Mouse (Mus musculus): ENCODE results near the gene Nprl2. TPM values are rescaled to one million over a fixed set of nuclear protein-coding genes. Genes with fewer than 3 reads are reported as not detected.

The Nprl2 gene
- polyA plus RNA-seq, 1 experiment from 2014 or later, result 26.8 TPM

DNA sequence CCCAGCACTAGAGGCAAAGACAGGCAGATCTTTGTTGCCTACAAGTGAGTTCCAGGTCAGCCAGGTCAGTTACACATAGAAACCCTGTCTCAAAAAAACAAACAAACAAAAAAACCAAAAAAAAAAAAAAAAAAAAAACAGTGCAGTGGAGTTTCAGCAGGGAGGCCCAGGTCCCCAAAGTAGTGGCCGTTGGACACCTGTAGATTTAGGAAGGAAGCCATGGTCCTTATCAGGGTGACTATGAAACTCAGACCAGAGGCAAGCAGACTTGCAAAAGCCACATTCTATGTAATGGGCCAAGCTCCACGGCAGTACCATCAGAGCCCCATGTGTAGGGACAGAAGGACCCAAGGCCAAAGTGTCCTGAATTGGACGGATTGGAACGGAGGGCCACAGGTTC is 39.6 kb downstream of the Nprl2 start:
- H3K4me2 ChIP-seq, result peak overlapping the region; percentile 96
- H3K9me3 ChIP-seq (replicated peaks; ENCODE audit: control insufficient read depth, low read length), result no peaks in the 10 kb centered on the region
- no peaks in the 10 kb centered on the region for H3K27me3 ChIP-seq (ENCODE audit: control insufficient read depth, insufficient read depth, low read length)
- peak overlapping the region; percentile 67 for H3K4me3 ChIP-seq (ENCODE audit: low read depth, low read length)
- H3K9ac ChIP-seq (ENCODE audit: low read depth, low read length), result peak overlapping the region; percentile 89
- ATAC-seq (replicated peaks; ENCODE audit: insufficient number of reproducible peaks, low FRiP score, low TSS enrichment), result no peak
- no peaks in the 10 kb centered on the region; the same call in 1 of the 2 replicates for H3K36me3 ChIP-seq (ENCODE audit: control insufficient read depth, insufficient read depth, low read length)
- peak overlapping the region; percentile 87 for H3K27ac ChIP-seq (ENCODE audit: low read depth, low read length)
- WGBS (ENCODE audit: insufficient replicate concordance), result 70% methylated on average over 4 of the region's 4 CpGs
- peaks cover 16% of the 10 kb centered on the region for H3K4me1 ChIP-seq (ENCODE audit: control insufficient read depth, insufficient read depth, low read length)

GRCm38 (mm10) chr9:107582509-107583062 is 40.6 kb downstream of the Nprl2 start:
- no peaks in the 10 kb centered on the region for H3K27me3 ChIP-seq (ENCODE audit: control insufficient read depth, insufficient read depth, low read length)
- H3K4me3 ChIP-seq (ENCODE audit: low read depth, low read length), result no peak overlapping the region
- H3K27ac ChIP-seq (ENCODE audit: low read depth, low read length), result no peak overlapping the region
- WGBS (ENCODE audit: insufficient replicate concordance), result 86% methylated on average over 7 of the region's 7 CpGs
- peaks cover 9% of the 10 kb centered on the region for H3K4me1 ChIP-seq (ENCODE audit: control insufficient read depth, insufficient read depth, low read length)
- ATAC-seq (replicated peaks; ENCODE audit: insufficient number of reproducible peaks, low FRiP score, low TSS enrichment), result no peak
- H3K9ac ChIP-seq (ENCODE audit: low read depth, low read length), result no peak overlapping the region
- H3K36me3 ChIP-seq (ENCODE audit: control insufficient read depth, insufficient read depth, low read length), result no peaks in the 10 kb centered on the region; the same call in 1 of the 2 replicates
- no peak overlapping the region for H3K4me2 ChIP-seq
- no peaks in the 10 kb centered on the region for H3K9me3 ChIP-seq (replicated peaks; ENCODE audit: control insufficient read depth, low read length)

- H3K27ac ChIP-seq (ENCODE audit: low read depth, low read length), result no peak overlapping the region
- ATAC-seq (replicated peaks; ENCODE audit: insufficient number of reproducible peaks, low FRiP score, low TSS enrichment), result no peak
- H3K4me2 ChIP-seq, result no peak overlapping the region
- no peak overlapping the region for H3K4me3 ChIP-seq (ENCODE audit: low read depth, low read length)
- H3K36me3 ChIP-seq (ENCODE audit: control insufficient read depth, insufficient read depth, low read length), result no peaks in the 10 kb centered on the region; the same call in 1 of the 2 replicates
- no peaks in the 10 kb centered on the region for H3K27me3 ChIP-seq (ENCODE audit: control insufficient read depth, insufficient read depth, low read length)
- H3K9ac ChIP-seq (ENCODE audit: low read depth, low read length), result no peak overlapping the region
- WGBS (ENCODE audit: insufficient replicate concordance), result 85% methylated on average over 14 of the region's 14 CpGs
- H3K4me1 ChIP-seq (ENCODE audit: control insufficient read depth, insufficient read depth, low read length), result peaks cover 12% of the 10 kb centered on the region
- no peaks in the 10 kb centered on the region for H3K9me3 ChIP-seq (replicated peaks; ENCODE audit: control insufficient read depth, low read length)
Observed at GRCm38 (mm10) chr9:107583174-107583573, 41.1 kb downstream of the Nprl2 start.

GRCm38 (mm10) chr9:107586504-107586903 is 44.5 kb downstream of the Nprl2 start:
- Histone ChIP-seq H3K4me2 (peak overlapping the region; percentile 91), H3K4me1 (ENCODE audit: control insufficient read depth, insufficient read depth, low read length) (peaks cover 27% of the 10 kb centered on the region), H3K27ac (ENCODE audit: low read depth, low read length) (peak overlapping the region; percentile 41), H3K36me3 (ENCODE audit: control insufficient read depth, insufficient read depth, low read length) (peaks cover 13% of the 10 kb centered on the region), H3K9ac (ENCODE audit: low read depth, low read length) (no peak overlapping the region), H3K27me3 (ENCODE audit: control insufficient read depth, insufficient read depth, low read length) (no peaks in the 10 kb centered on the region), H3K4me3 (ENCODE audit: low read depth, low read length) (peak overlapping the region; percentile 5; the same call in 1 of the 2 replicates), H3K9me3 (replicated peaks; ENCODE audit: control insufficient read depth, low read length) (no peaks in the 10 kb centered on the region)
- 83% methylated on average over 5 of the region's 5 CpGs for WGBS (ENCODE audit: insufficient replicate concordance)
- ATAC-seq (replicated peaks; ENCODE audit: insufficient number of reproducible peaks, low FRiP score, low TSS enrichment), result no peak

DNA sequence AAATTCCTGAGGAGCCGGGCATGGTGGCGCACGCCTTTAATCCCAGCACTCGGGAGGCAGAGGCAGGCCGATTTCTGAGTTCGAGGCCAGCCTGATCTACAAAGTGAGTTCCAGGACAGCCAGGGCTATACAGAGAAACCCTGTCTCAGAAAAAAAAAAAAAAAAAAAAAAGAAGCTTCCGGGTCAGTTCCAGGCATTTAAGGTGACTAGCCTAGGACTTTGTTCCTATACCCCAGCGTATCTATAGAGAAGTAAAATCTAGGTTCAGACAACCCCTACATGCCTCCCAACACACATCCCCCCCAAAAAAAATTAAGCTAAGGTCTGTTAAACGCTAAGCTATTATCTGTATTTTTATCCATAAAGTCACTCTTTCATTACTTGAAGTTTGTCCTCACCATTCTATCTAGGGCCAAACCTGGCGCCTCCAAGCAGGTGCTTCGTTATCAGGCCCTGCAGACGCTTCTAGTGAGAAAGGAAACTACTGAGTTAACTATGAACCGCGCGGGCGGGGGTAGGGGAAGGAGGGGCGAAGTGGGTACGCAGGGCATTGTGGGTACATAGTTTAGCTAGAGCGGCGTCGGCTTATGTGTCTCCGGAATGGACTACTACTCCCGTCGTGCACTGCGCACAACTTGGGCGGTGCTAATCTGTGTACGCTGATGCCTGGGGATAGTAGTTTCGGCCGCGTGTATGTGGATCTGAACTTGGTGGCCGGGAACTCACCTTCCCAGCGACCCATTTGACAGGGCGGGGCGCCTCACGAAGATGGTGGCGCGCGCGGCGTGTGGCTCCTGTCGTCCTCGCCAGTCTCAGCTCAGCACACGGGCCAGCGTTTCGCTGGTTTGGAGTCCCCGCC is 45.2 kb downstream of the Nprl2 start, which contains the start of gene Ifrd2:
Ifrd2 (plus strand) TSS at position 669 of the 859 bp plus-strand sequence.
- Histone ChIP-seq H3K9me3 (replicated peaks; ENCODE audit: control insufficient read depth, low read length) (no peaks in the 10 kb centered on the region), H3K4me2 (peak within 1 kb of the TSS; percentile 91), H3K9ac (ENCODE audit: low read depth, low read length) (peak within 1 kb of the TSS; percentile 85), H3K27ac (ENCODE audit: low read depth, low read length) (peak within 1 kb of the TSS; percentile 80), H3K36me3 (ENCODE audit: control insufficient read depth, insufficient read depth, low read length) (peaks cover 20% of the 10 kb centered on the region), H3K4me1 (ENCODE audit: control insufficient read depth, insufficient read depth, low read length) (peaks cover 22% of the 10 kb centered on the region), H3K27me3 (ENCODE audit: control insufficient read depth, insufficient read depth, low read length) (no peaks in the 10 kb centered on the region), H3K4me3 (ENCODE audit: low read depth, low read length) (peak within 1 kb of the TSS; percentile 74)
- WGBS (ENCODE audit: insufficient replicate concordance), result 13% methylated on average over 46 of the region's 46 CpGs
- peak; percentile 96 for ATAC-seq (replicated peaks; ENCODE audit: insufficient number of reproducible peaks, low FRiP score, low TSS enrichment)

GRCm38 (mm10) chr9:107587833-107588639 is 46.0 kb downstream of the Nprl2 start:
- Histone ChIP-seq H3K4me3 (ENCODE audit: low read depth, low read length) (peak overlapping the region; percentile 74), H3K4me1 (ENCODE audit: control insufficient read depth, insufficient read depth, low read length) (peaks cover 26% of the 10 kb centered on the region), H3K36me3 (ENCODE audit: control insufficient read depth, insufficient read depth, low read length) (peaks cover 27% of the 10 kb centered on the region), H3K9me3 (replicated peaks; ENCODE audit: control insufficient read depth, low read length) (no peaks in the 10 kb centered on the region), H3K27ac (ENCODE audit: low read depth, low read length) (peak overlapping the region; percentile 80), H3K4me2 (peak overlapping the region; percentile 91), H3K9ac (ENCODE audit: low read depth, low read length) (peak overlapping the region; percentile 85), H3K27me3 (ENCODE audit: control insufficient read depth, insufficient read depth, low read length) (no peaks in the 10 kb centered on the region)
- ATAC-seq (replicated peaks; ENCODE audit: insufficient number of reproducible peaks, low FRiP score, low TSS enrichment), result peak; percentile 7
- WGBS (ENCODE audit: insufficient replicate concordance), result 2% methylated on average over 33 of the region's 33 CpGs

GRCm38 (mm10) chr9:107590058-107590772 is 48.2 kb downstream of the Nprl2 start:
- Histone ChIP-seq H3K36me3 (ENCODE audit: control insufficient read depth, insufficient read depth, low read length) (peaks cover 33% of the 10 kb centered on the region), H3K27me3 (ENCODE audit: control insufficient read depth, insufficient read depth, low read length) (no peaks in the 10 kb centered on the region), H3K9me3 (replicated peaks; ENCODE audit: control insufficient read depth, low read length) (no peaks in the 10 kb centered on the region), H3K4me1 (ENCODE audit: control insufficient read depth, insufficient read depth, low read length) (peaks cover 28% of the 10 kb centered on the region), H3K27ac (ENCODE audit: low read depth, low read length) (peak overlapping the region; percentile 12; the same call in 1 of the 2 replicates), H3K9ac (ENCODE audit: low read depth, low read length) (peak overlapping the region; percentile 3; the same call in 1 of the 2 replicates), H3K4me2 (peak overlapping the region; percentile 91), H3K4me3 (ENCODE audit: low read depth, low read length) (no peak overlapping the region)
- WGBS (ENCODE audit: insufficient replicate concordance), result 80% methylated on average over 25 of the region's 25 CpGs
- no peak for ATAC-seq (replicated peaks; ENCODE audit: insufficient number of reproducible peaks, low FRiP score, low TSS enrichment)

DNA sequence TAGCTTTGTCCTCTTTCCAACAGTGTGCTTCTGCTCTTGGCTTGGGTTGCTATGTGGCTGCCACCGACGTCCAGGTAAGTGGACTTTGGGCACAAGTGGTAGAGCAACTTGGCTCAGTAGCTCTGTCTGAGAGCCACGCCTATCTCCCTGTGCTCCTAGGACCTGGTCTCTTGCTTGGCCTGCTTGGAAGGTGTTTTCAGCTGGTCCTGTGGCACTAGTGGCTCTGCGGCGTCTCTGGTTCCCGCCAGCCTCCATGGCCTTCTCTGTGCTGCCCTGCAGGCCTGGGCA is 48.7 kb downstream of the Nprl2 start:
- no peak for ATAC-seq (replicated peaks; ENCODE audit: insufficient number of reproducible peaks, low FRiP score, low TSS enrichment)
- Histone ChIP-seq H3K9me3 (replicated peaks; ENCODE audit: control insufficient read depth, low read length) (no peaks in the 10 kb centered on the region), H3K4me1 (ENCODE audit: control insufficient read depth, insufficient read depth, low read length) (peaks cover 28% of the 10 kb centered on the region), H3K36me3 (ENCODE audit: control insufficient read depth, insufficient read depth, low read length) (peaks cover 33% of the 10 kb centered on the region), H3K27me3 (ENCODE audit: control insufficient read depth, insufficient read depth, low read length) (no peaks in the 10 kb centered on the region), H3K4me2 (no peak overlapping the region), H3K27ac (ENCODE audit: low read depth, low read length) (no peak overlapping the region), H3K9ac (ENCODE audit: low read depth, low read length) (no peak overlapping the region), H3K4me3 (ENCODE audit: low read depth, low read length) (no peak overlapping the region)
- WGBS (ENCODE audit: insufficient replicate concordance), result 92% methylated on average over 6 of the region's 6 CpGs

Data from heart, embryonic 11.5 days (tissue).